Mouse (Mus musculus) cerebellum, adult 2 months (tissue): Measurements from ENCODE around the gene Hs3st3b1.

Experiments used
- CTCF ChIP-seq: fragments of 200-500 bp; IDR thresholded peaks from 2 replicates; pipeline ENCODE4 v1.5.1; 2011; ENCODE audit warnings: low read depth, mild to moderate bottlenecking, control low read depth, low read length, moderate library complexity, borderline replicate concordance; ENCODE audit not compliant: insufficient read depth
- POLR2A ChIP-seq: fragments of 200-500 bp; IDR thresholded peaks from 2 replicates; pipeline ENCODE4 v1.6.1; 2011; ENCODE audit warnings: low read length, control low read depth, borderline replicate concordance; ENCODE audit not compliant: insufficient read depth

GRCm38 (mm10) chr11:63922091-63922621 lies at the start of gene Hs3st3b1:
- no peak for TF ChIP-seq POLR2A
- TF ChIP-seq CTCF: no peak
